Mouse (Mus musculus) liver, postnatal 0 days (tissue): ENCODE data around the gene Gm20388. TPM values are rescaled to one million over a fixed set of nuclear protein-coding genes. Genes with fewer than 3 reads are reported as not detected.
A peak's percentile ranks its signal among the peaks of the same experiment; 100 is the strongest.

Experiments used
- ATAC-seq: fragments of 200-750 bp; cut with Nextera tagmentation; 2 replicates; pipeline ENCODE4 v1.8.0; 2017; ENCODE audit warnings: mild to moderate bottlenecking, moderate library complexity
- DNase-seq: peaks from one replicate; pipeline ENCODE4 v3.0.0-alpha.2; 2016
- H3K27ac ChIP-seq: fragments of 300-500 bp; sonication (generic); 2 replicates; pipeline ENCODE4 v1.5.1; 2014; ENCODE audit warnings: antibody characterized with exemption, moderate library complexity, mild to moderate bottlenecking, low read depth
- H3K27me3 ChIP-seq: fragments of 300-500 bp; sonication (generic); 2 replicates; pipeline ENCODE4 v1.6.1; 2014; ENCODE audit warnings: low read length, control low read depth, mixed read lengths; ENCODE audit not compliant: insufficient read depth
- H3K36me3 ChIP-seq: fragments of 300-500 bp; sonication (generic); replicated peaks from 2 replicates; pipeline ENCODE4 v1.6.1; 2014; ENCODE audit warnings: mild to moderate bottlenecking, control low read depth, low read length, moderate library complexity, mixed read lengths; ENCODE audit not compliant: insufficient read depth
- H3K4me1 ChIP-seq: fragments of 300-500 bp; sonication (generic); 2 replicates; pipeline ENCODE4 v1.6.1; 2014; ENCODE audit warnings: antibody characterized with exemption, mild to moderate bottlenecking, control low read depth; ENCODE audit not compliant: insufficient read depth
- H3K4me2 ChIP-seq: fragments of 300-500 bp; sonication (generic); 2 replicates; pipeline ENCODE4 v1.6.1; 2014; ENCODE audit warnings: low read depth, mild to moderate bottlenecking, low read length, moderate library complexity, mixed read lengths
- H3K4me3 ChIP-seq: fragments of 300-500 bp; sonication (generic); 2 replicates; pipeline ENCODE4 v1.5.1; 2014; ENCODE audit warnings: low read depth, low read length
- H3K9ac ChIP-seq: fragments of 300-500 bp; sonication (generic); replicated peaks from 2 replicates; pipeline ENCODE4 v1.6.1; 2014; ENCODE audit warnings: mild to moderate bottlenecking, moderate library complexity
- H3K9me3 ChIP-seq: fragments of 300-500 bp; sonication (generic); 2 replicates; pipeline ENCODE4 v1.6.1; 2016; ENCODE audit warnings: mild to moderate bottlenecking, control low read depth, low read length, mixed read lengths
- CTCF ChIP-seq: sonication (generic); IDR thresholded peaks from 2 replicates; pipeline ENCODE4 v1.5.1; 2016; ENCODE audit warnings: antibody characterized with exemption, low read depth
- EP300 ChIP-seq: IDR thresholded peaks from 2 replicates; pipeline ENCODE4 v1.6.1; 2016; ENCODE audit warnings: antibody characterized with exemption, low read depth, mild to moderate bottlenecking
- WGBS: fragments of 180-500 bp; shearing (Covaris S2); extraction: QIAGEN DNeasy Blood & Tissue Kit; methylation state at CpG from one replicate; pipeline ENCODE4 v1.1.7; 2014; ENCODE audit not compliant: insufficient replicate concordance; 5-methylcytosine and 5-hydroxymethylcytosine counted together
- polyA plus RNA-seq: library from polyadenylated mRNA; unstranded; fragments of >200 nt; fragmentation: Nextera tagmentation; extraction: Ambion mirVana; gene quantifications from 2 replicates; pipeline ENCODE4 v1.2.1, GENCODE M21; 2015

Gm20388 gene
- polyA plus RNA-seq, 1 experiment from 2014 or later, result not detected

DNA sequence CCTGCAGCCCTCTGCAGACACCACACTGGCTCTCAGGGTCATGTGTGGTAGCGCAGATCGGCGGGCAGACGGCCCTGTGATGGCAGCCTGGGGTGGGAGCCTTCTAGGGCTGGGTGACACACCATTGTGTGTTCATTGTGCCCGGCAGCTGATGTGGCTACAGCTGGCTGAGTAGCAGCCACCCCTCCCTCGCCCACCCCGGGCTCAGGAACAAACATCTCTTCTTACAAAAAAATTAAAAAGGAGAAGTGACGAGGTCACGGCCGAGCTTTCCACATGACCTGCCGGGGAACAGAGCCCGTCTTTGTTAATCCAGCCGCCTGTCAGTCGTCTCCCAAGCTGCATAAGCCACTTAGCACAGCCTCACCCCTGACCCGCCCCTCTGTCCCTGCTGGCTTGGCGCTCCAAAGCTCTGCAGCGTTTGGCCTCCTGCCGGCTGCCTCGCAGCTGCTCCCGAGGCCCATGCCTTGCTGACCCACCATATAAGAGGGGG, 412.4 kb downstream of the Gm20388 start:
- H3K4me2 ChIP-seq, result peak overlapping the region; percentile 40
- H3K9ac ChIP-seq, result peak overlapping the region; percentile 35
- DNase-seq (peak; percentile 64), ATAC-seq (0 out of 2 replicates have a peak, but pooled peaks have one; percentile 9)
- no peak for TF ChIP-seq EP300
- TF ChIP-seq CTCF, result no peak; the same call in 1 of the 2 replicates
- WGBS, result 15% methylated on average over 20 of the region's 20 CpGs
- H3K9me3 ChIP-seq, result no peaks in the 10 kb centered on the region
- H3K27ac ChIP-seq, result peak overlapping the region; percentile 39; the same call in 1 of the 2 replicates
- H3K36me3 ChIP-seq, result no peaks in the 10 kb centered on the region
- no peak overlapping the region for H3K4me3 ChIP-seq
- H3K4me1 ChIP-seq, result peaks cover 38% of the 10 kb centered on the region
- no peaks in the 10 kb centered on the region for H3K27me3 ChIP-seq

GRCm38 (mm10) chr8:120324555-120324954, 413.9 kb downstream of the Gm20388 start:
- H3K9me3 ChIP-seq, result no peaks in the 10 kb centered on the region
- H3K4me3 ChIP-seq, result no peak overlapping the region
- H3K27me3 ChIP-seq, result no peaks in the 10 kb centered on the region
- DNase-seq (no peak), ATAC-seq (no peak)
- H3K27ac ChIP-seq, result 0 out of 2 replicates have a peak overlapping the region, but pooled peaks have one; percentile 35
- no peak overlapping the region for H3K4me2 ChIP-seq
- H3K9ac ChIP-seq, result no peak overlapping the region
- no peaks in the 10 kb centered on the region for H3K36me3 ChIP-seq
- TF ChIP-seq EP300 (no peak), CTCF (no peak)
- peaks cover 45% of the 10 kb centered on the region for H3K4me1 ChIP-seq
- 35% methylated on average over 3 of the region's 3 CpGs for WGBS

DNA sequence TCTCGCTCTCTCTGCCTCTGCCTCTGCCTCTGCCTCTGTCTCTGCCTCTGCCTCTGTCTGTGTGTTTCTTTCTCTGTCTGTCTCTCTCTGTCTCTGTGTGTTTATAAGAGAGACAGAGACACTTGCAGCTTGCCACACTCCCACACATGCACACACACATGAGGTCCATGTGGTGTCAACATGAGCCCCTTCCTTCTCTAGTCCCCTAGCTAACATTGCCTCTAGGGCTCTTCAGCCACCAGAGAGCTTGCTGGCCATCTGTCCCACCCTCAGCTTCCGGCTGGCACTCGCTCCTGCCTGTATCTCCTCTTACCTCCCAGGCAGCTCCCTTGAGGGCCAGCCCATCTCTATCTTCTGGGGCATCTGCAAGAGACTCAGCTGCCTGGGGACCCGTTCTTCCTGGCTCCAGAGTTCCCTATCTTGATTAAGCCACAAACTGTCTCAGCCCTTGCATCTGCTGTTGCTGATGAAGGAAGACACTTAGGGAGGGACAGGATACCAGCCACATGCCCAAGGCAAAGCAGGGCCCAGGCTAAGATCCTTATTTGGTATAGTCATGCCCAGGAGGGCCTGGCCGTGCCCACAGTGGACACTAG, 414.6 kb downstream of the Gm20388 start:
- H3K36me3 ChIP-seq, result no peaks in the 10 kb centered on the region
- no peaks in the 10 kb centered on the region for H3K9me3 ChIP-seq
- no peak overlapping the region for H3K4me3 ChIP-seq
- no peaks in the 10 kb centered on the region for H3K27me3 ChIP-seq
- H3K27ac ChIP-seq, result peak overlapping the region; percentile 35; the same call in 1 of the 2 replicates
- peaks cover 45% of the 10 kb centered on the region for H3K4me1 ChIP-seq
- no peak overlapping the region for H3K9ac ChIP-seq
- WGBS, result 38% methylated on average over 5 of the region's 5 CpGs
- no peak overlapping the region for H3K4me2 ChIP-seq
- TF ChIP-seq CTCF, result no peak
- peak; percentile 66; the same call in 1 of the 2 replicates for TF ChIP-seq EP300
- ATAC-seq, result peak; percentile 61
- no peak for DNase-seq

- Histone ChIP-seq H3K9me3 (no peaks in the 10 kb centered on the region), H3K9ac (no peak overlapping the region), H3K4me1 (peaks cover 42% of the 10 kb centered on the region), H3K27ac (no peak overlapping the region), H3K36me3 (no peaks in the 10 kb centered on the region), H3K4me2 (no peak overlapping the region), H3K4me3 (no peak overlapping the region), H3K27me3 (no peaks in the 10 kb centered on the region)
- 52% methylated on average over 3 of the region's 3 CpGs for WGBS
- peak; percentile 69 for DNase-seq
- peak; percentile 57 for ATAC-seq
- TF ChIP-seq CTCF (peak; percentile 72), EP300 (no peak)
Measured at GRCm38 (mm10) chr8:120327131-120327554, 416.5 kb downstream of the Gm20388 start.

DNA sequence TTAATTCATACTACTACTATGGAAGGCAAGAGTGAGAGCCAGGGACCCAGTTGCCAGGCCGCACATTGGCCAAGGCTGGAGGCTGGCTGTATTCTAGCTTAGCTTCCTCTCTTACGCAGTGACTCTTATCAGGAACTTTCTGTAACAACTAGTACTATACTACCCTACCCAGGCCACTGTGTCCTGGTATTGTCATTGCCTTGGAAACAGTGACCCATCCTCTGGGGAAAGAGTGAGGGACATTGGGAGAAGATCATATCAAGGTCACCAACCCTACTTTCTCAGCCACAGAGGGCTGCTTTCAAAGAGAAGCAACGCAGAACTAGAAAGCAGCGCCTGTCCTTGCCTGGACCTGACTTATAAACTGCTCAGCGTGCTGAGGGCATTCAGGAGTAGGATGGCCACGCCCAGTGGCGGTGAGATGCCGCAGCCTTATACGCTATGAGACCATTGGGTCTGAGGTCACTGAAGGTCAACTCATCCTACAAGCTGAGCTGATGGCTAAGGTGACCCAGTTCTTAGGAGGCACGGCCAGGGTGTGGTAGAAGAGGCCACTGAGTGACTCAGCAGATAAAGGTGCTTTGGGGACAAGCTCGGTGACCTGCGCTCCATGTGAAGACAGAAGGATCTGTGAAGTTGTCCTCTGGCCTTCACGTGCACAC, 417.9 kb downstream of the Gm20388 start:
- 63% methylated on average over 13 of the region's 13 CpGs for WGBS
- Histone ChIP-seq H3K9ac (no peak overlapping the region), H3K9me3 (no peaks in the 10 kb centered on the region), H3K4me2 (0 out of 2 replicates have a peak overlapping the region, but pooled peaks have one; percentile 9), H3K36me3 (no peaks in the 10 kb centered on the region), H3K4me3 (no peak overlapping the region), H3K27ac (no peak overlapping the region; the same call in 1 of the 2 replicates), H3K4me1 (peaks cover 35% of the 10 kb centered on the region), H3K27me3 (no peaks in the 10 kb centered on the region)
- TF ChIP-seq CTCF, result no peak
- no peak for TF ChIP-seq EP300
- DNase-seq (no peak), ATAC-seq (no peak)

DNA sequence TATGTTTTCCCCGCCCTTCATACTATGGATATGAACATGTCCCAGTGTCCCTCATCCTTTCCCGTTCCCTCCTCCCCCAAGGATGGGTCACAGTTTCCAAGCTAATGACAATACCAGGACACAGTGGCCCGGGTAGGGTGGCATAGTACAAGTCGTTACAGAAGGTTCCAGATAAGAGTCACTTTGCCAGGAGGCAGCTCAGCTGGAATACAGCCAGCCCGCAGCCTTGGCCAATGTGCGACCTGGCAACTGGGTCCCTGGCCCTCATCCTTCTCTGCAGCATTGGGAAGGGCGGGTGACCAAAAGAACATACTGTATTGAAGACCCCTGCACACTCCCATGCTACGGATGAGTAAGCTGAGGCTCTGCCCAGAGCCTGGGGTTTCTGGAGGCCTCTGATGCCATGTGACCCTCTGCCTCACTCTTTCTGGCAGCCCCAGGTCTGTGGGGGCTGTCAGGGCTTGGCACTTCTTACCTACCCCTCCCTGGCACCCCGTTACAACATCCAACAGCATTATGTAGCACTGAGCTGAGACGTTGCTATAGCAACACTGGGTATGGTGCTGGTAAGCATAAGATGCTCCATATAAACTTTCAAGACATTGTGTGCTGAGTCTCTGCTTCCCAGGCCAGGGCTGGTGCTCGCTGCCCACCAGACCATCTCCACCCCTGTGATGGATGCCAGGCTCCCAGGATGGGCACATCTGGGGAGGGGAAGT, 418.5 kb downstream of the Gm20388 start:
- Histone ChIP-seq H3K36me3 (no peaks in the 10 kb centered on the region), H3K9me3 (no peaks in the 10 kb centered on the region), H3K27me3 (no peaks in the 10 kb centered on the region), H3K4me3 (no peak overlapping the region), H3K4me2 (0 out of 2 replicates have a peak overlapping the region, but pooled peaks have one; percentile 9), H3K9ac (no peak overlapping the region), H3K27ac (no peak overlapping the region), H3K4me1 (peaks cover 29% of the 10 kb centered on the region)
- ATAC-seq (no peak), DNase-seq (peak; percentile 44)
- TF ChIP-seq CTCF, result no peak
- TF ChIP-seq EP300, result no peak
- 73% methylated on average over 11 of the region's 11 CpGs for WGBS
